Mouse (Mus musculus) layer of hippocampus, adult 18-20 months (tissue): ENCODE data around the gene Gm45233. TPM values are rescaled to one million over a fixed set of nuclear protein-coding genes. Genes with fewer than 3 reads are reported as not detected.
"Not testable (repeated sequence)": the region's sequence is repeated elsewhere in the genome, so short reads cannot be mapped to it uniquely, and the experiment has no call there.

Source experiments
- DNase-seq, 2 experiments: peaks; one replicate each; pipeline ENCODE4 v3.0.0; 2022; ENCODE audit warnings: low spot score in 2 of 2
- long read RNA-seq: library from polyadenylated mRNA; stranded (forward); transcript quantifications from one replicate; pipeline ENCODE4 v2.0.0, GENCODE M21; 2021
- total RNA-seq, 2 experiments: library from RNA; stranded (reverse); gene quantifications; 2 replicates each; pipeline ENCODE4 v1.2.3; 2021

Gm45233 gene
- 1 to 10 TPM in 1 of 2 experiments, under 1 TPM in 1; 0.82 to 1.1 TPM for total RNA-seq
- long read RNA-seq, partial matches to known transcripts, result 0 of 1 reads
- long read RNA-seq, other reads (novel, unspliced or antisense), result 1 of 1 reads

DNA sequence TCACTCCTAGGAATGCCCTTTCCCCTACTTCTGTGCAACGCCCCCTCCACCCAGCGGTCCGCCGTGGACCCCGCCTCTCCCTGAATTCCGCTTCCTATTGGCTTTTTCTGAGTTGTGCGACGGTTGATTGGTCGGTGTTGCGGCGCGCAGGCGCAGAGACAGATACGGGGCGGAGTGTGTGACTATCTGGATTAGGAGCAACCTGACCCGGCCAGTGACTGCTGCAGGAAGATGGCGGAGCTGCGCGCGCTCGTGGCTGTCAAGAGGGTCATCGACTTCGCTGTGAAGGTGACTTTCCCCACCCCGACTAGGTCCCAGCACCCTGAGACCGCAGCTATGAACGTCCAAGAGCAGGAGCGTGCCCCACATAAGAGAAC, at the start of gene Gm45233, which contains the start of gene Etfb:
TSS of gene Gm45233 (plus strand) at position 212 of the 377 bp plus-strand sequence.
TSS of gene Etfb (plus strand) at position 167 of the 377 bp plus-strand sequence.
- peak; percentile 93 to 96 for DNase-seq

GRCm38 (mm10) chr7:43399501-43399900, 44.4 kb upstream of the Gm45233 start:
- DNase-seq, result no peak

DNA sequence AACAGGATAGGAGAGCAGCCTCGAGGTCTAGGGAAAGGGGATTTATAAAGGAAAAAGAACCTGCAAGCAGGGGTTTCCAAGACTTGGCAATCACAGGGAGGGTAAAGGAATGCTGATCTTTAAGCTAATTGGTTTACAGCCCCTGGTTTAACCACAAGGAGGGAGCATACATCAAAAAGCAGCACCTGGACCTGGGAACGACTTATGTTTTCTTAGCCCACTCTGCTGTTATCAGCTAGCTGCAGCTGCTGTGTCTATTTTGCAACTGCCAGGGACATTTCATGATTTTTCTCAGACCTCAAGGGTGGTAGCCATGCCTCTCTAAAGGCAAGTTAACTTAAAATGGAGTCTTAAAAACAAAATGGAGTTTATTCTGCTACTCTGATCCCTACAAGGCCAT, 41.2 kb upstream of the Gm45233 start:
- no peak for DNase-seq

- DNase-seq, result no peak
Measured at GRCm38 (mm10) chr7:43407573-43407972, 36.4 kb upstream of the Gm45233 start.

GRCm38 (mm10) chr7:43408131-43408553, 35.8 kb upstream of the Gm45233 start, which contains the start of gene Siglecg:
TSS of gene Siglecg (plus strand) at chr7:43408204.
- DNase-seq, result no peak

DNA sequence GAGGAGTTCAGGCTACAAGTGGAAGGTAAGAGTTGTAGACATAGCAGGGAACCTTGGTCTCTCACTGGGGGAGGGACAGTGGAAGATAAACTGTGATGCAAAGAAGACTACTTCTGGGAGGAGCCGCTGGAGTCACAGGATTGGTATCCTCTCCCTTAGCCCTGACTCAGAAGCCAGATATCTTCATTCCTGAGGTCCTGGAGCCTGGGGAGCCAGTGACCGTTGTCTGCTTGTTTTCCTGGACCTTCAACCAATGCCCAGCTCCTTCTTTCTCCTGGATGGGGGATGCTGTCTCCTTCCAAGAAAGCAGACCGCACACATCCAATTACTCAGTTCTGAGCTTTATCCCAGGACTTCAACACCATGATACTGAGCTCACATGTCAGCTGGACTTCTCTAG, 34.8 kb upstream of the Gm45233 start:
- DNase-seq, result no peak

- not testable (repeated sequence) for DNase-seq
Measured at GRCm38 (mm10) chr7:43411724-43412123, 32.2 kb upstream of the Gm45233 start.

DNA sequence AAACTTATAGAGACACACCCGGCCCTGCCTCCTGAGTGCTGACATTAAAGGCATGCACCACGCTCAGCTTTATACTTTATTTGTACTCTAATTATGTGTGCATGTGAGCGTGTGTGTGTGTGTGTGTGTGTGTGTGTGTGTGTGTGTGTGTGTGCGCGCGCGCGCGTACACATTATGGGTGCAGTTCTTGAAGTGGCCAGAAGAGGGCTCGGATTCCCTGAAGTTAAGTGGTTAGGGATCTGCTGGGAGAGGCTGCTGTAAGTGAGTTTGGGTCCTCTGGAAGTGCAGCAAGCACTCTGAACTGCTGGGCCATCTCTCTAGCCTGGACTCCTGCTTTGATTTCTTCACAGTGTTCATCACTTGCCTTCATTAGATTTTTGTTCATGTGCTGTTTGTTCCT, 26.6 kb upstream of the Gm45233 start:
- DNase-seq, result no peak

GRCm38 (mm10) chr7:43422995-43423617, 20.8 kb upstream of the Gm45233 start:
- DNase-seq, result peak; percentile 76 to 90

- no peak for DNase-seq
Measured at GRCm38 (mm10) chr7:43423991-43424625, 19.8 kb upstream of the Gm45233 start.

GRCm38 (mm10) chr7:43427406-43427805, 16.5 kb upstream of the Gm45233 start, which contains the start of gene Lim2:
TSS of gene Lim2 (plus strand) at chr7:43427670.
- DNase-seq, result no peak

DNA sequence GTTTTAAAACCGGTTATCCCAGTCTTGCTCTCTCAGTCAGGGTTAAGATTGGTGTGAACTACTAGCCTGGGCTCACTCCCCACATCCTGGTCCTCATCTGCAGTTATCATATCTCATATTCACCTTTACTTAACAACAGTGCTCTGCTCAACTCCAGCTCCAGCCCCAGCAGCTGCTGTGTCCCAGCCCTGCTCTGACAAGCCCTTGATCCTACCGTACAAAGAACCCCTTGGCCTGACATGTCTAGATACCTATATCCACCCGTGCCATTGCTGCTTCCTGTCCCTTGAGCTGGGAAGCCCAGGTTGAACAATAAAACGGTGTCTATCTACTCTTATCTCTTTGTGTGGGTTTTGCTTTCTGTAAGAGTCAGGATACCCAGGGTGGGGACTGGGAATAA, 14.4 kb upstream of the Gm45233 start:
- no peak for DNase-seq

DNA sequence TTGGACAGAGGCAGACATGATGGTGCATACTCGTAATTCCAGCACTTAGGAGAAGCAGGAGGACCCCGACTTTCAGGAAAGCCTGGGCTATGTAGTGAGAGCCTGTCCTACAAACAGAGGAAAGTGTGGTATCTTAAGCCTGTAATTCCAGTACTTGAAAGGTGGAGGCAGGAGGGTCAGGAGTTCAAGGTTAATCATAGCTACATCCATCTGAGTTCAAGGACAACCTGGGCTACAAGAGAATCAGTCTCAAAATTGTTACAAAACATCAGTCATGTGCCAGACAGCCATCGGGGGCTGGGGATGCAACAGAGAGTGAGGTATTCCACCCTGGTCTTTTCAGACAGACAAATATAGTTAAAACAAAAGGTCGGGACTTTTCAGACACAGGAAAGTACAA, 11.0 kb upstream of the Gm45233 start:
- DNase-seq, result no peak

DNA sequence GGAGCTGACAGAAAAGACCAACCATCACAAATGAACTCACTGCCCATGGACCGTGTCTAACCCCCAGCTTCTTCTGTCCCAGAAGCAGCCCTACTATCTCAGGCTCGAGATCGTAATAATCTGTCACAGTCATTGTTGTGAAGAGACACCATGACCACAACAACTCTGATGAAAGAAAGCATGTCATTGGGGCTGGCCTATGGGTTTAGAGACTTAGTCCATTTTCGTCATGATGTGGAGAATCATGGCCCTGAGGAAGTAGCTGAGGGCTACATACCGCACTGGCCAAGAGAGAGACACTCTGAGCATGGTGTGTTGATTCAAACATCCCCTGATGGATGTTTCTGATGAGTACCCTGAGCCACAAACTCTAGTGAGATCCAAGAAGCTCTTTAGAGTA, 9.3 kb upstream of the Gm45233 start:
- no peak for DNase-seq

DNA sequence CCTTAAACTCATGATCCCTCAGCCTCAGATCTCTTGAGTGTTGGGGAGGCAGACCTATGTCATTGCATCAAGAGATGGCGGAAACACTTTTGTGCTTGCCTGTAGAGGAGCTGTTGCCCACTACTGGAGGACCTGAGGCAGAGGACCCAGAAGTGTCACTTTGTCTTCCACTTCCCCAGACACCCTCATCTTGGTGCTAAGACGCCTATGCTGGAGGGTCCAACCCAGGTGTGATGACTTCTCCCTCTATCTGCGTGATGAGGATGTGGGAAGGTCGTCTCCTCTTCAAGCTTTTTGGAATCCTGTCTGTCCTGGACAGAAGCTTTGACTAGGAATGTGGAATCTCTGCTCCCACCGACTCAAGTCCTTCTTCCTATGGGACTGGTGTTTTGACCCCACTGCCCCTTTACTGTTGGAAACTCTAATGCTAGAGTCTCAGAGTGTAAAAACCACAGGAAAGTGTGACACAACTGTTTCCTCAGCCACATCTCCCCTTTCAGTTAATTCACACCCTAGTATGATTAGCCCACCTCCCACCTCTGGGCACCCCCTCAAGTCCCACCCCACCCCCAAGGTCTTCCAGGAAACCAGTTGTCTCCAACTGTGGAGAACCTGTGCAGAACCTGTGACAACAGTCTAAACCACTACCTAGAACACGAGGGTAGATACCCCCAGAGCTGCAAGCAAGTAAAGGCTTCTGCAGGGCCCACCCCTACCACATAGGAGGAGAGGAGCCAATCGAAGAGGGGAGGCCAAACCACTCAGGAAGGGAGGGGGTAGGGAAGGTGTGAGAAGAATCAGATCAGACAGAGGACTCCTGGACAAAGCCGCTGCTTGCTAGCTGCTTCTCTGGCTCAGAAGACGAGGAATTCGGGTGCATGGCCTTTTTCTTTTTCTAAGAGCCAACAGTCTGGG, 7.3 kb upstream of the Gm45233 start, which contains the start of gene Nkg7:
TSS of gene Nkg7 (plus strand) at position 733 of the 915 bp plus-strand sequence.
- no peak for DNase-seq

DNA sequence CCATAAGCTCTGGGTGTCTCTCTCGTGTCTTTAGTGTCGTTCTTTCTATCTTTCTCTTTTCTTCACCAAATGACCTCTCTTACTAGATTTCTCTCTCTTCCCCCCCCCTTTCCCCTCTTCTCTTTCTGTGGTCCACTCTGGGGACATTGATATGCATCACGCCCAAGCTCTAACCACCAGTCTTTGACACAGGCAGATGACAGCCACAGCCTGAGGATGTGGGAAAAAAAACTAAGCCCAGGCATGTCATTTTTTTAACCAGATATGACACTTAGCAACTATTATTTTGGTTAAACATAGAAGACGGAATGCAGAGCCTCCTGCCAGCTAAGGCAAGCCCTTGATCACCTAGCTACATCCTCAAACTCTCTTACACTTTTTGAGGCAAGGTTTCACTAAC, 5.3 kb upstream of the Gm45233 start:
- no peak for DNase-seq

GRCm38 (mm10) chr7:43440482-43440881, 3.4 kb upstream of the Gm45233 start, which contains the start of gene Cldnd2:
TSS of gene Cldnd2 (plus strand) at chr7:43440782.
- DNase-seq, result no peak

- DNase-seq, result no peak
Measured at GRCm38 (mm10) chr7:43441071-43441470, 2.9 kb upstream of the Gm45233 start.

GRCm38 (mm10) chr7:43442684-43443083, 1.2 kb upstream of the Gm45233 start:
- no peak for DNase-seq

DNA sequence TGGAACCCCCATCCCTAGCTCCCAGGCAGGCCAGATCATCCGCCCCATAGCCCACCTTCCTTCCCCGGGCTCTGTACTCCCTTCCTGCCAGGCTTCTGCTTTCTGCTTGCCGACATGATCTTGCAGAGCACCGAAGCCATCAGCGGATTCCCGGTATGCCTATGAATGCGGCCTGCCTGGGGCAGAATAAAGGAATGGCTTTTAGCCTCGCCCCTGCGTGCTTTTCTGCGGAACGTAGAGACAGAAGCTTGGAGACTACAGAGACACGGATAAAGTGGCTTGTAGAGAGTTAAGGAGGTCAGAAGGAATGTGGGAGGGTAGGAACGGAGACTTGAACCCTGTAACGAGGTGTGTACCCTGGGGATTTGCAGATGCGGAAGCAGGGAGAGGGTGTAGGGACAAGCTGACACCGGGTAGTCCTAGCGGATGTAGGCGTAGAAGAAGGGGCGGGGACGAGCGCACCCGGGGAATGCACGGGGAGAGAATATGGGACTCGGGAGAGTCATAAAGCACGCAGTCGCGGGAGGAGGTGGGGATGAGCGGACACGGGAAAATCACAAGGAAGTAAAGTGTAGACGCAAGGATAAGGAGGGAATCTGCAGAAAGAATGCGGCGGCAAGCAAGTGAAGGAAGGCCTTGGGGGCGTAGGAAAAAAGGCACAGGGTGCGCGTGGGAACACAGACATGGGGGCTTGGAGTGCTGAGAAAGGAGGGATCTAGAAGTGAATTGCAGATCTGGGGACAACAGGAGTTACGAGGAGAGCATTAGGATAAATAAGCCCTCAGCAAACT, 607 bp upstream of the Gm45233 start:
- DNase-seq, result peak; percentile 66 to 79

GRCm38 (mm10) chr7:43447801-43448200, 3.9 kb downstream of the Gm45233 start:
- DNase-seq, result no peak
